Mouse (Mus musculus) liver, embryonic 15.5 days (tissue): ENCODE data around the gene Heatr5b. TPM values are rescaled to one million over a fixed set of nuclear protein-coding genes. Genes with fewer than 3 reads are reported as not detected.

Source experiments
- polyA plus RNA-seq: library from polyadenylated mRNA; unstranded; fragments of >200 nt; fragmentation: Nextera tagmentation; extraction: Ambion mirVana; gene quantifications from 2 replicates; pipeline ENCODE4 v1.2.1, GENCODE M21; 2015

Gene Heatr5b
- polyA plus RNA-seq, 1 experiment from 2014 or later, result 3.7 TPM

Other genes with a start within 250 kb of the Heatr5b start
- 2.2 and 2.6 TPM in 2 replicates for gene Strn, start 98.2 kb downstream of the Heatr5b start, polyA plus RNA-seq
- gene Gpatch11, start 203 bp upstream of the Heatr5b start, polyA plus RNA-seq, result 12.4 and 13.4 TPM in 2 replicates
- 7.2 and 7.7 TPM in 2 replicates for gene Eif2ak2, start 47.2 kb upstream of the Heatr5b start, polyA plus RNA-seq
- 0.03 TPM in 1 of 2 replicates, not detected in the other for gene Sult6b1, start 71.6 kb upstream of the Heatr5b start, polyA plus RNA-seq
- gene Cebpzos, start 81.1 kb upstream of the Heatr5b start, polyA plus RNA-seq, result 38.1 and 44.7 TPM in 2 replicates
- 19.0 and 23.4 TPM in 2 replicates for gene Cebpz, start 101.7 kb upstream of the Heatr5b start, polyA plus RNA-seq
- gene Ndufaf7, start 101.8 kb upstream of the Heatr5b start, polyA plus RNA-seq, result 24.5 and 27.0 TPM in 2 replicates
- 8.1 and 8.6 TPM in 2 replicates for gene Prkd3, start 185.5 kb upstream of the Heatr5b start, polyA plus RNA-seq
- gene Qpct, start 216.5 kb upstream of the Heatr5b start, polyA plus RNA-seq, result 21.1 and 22.7 TPM in 2 replicates